Mouse (Mus musculus): ENCODE measurements around the gene Cadm2. TPM values are rescaled to one million over a fixed set of nuclear protein-coding genes. Genes with fewer than 3 reads are reported as not detected.

Gene Cadm2
- polyA plus RNA-seq, 1 experiment from 2014 or later, result 4.1 TPM

DNA sequence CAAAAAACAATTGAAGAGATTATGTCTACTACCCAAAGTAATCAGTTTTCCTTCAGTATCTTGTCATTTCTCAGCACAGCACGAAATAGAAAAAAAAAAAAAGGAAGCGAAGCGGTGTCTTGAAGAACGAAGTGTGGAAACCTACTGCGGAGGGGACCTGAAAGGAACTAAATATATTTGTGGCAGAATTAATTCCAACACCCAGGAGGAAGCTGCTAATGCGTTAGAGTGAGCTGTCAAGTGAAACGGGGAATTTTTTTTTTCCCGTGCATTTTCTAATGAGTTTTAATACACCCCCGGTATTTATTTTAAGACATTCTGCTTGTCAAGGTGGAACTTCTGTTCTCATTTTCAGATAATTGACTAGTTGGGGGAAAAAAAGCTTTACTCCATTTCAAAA is 111.6 kb downstream of the Cadm2 start:
- Histone ChIP-seq H3K4me1 (replicated peaks) (no peaks in the 10 kb centered on the region), H3K27me3 (no peaks in the 10 kb centered on the region), H3K4me3 (replicated peaks) (no peak overlapping the region), H3K9ac (replicated peaks) (no peak overlapping the region), H3K36me3 (no peaks in the 10 kb centered on the region), H3K27ac (no peak overlapping the region), H3K9me3 (no peaks in the 10 kb centered on the region), H3K4me2 (no peak overlapping the region)
- 73% methylated on average over 9 of the region's 9 CpGs for WGBS
- no peak for ATAC-seq (ENCODE audit: insufficient number of reproducible peaks, insufficient read depth, low FRiP score, low TSS enrichment, low read depth)

DNA sequence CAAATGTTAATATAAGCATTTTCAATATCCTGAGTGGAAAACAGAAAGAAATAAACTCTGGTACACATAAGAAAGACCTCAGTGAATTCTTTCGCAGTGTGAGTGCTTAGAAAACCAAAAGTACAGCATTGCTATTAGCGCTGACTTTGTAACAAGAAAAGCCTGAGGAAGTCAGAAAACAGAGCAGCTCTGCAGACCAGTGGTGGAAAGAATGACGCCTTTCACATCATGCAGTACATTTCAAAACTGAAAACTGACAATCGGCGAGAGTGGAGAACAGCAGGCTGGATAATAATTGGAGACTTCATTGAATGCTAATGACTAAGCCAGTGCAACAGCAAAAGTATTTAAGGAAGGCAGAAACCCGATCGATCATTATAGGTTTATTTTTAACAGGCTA is 138.2 kb downstream of the Cadm2 start:
- Histone ChIP-seq H3K9me3 (no peaks in the 10 kb centered on the region), H3K27ac (no peak overlapping the region), H3K4me3 (replicated peaks) (no peak overlapping the region), H3K9ac (replicated peaks) (no peak overlapping the region), H3K4me2 (no peak overlapping the region), H3K4me1 (replicated peaks) (no peaks in the 10 kb centered on the region), H3K36me3 (no peaks in the 10 kb centered on the region), H3K27me3 (no peaks in the 10 kb centered on the region)
- WGBS, result 73% methylated on average over 7 of the region's 7 CpGs
- ATAC-seq (ENCODE audit: insufficient number of reproducible peaks, insufficient read depth, low FRiP score, low TSS enrichment, low read depth), result no peak; the same call in 1 of the 2 replicates

DNA sequence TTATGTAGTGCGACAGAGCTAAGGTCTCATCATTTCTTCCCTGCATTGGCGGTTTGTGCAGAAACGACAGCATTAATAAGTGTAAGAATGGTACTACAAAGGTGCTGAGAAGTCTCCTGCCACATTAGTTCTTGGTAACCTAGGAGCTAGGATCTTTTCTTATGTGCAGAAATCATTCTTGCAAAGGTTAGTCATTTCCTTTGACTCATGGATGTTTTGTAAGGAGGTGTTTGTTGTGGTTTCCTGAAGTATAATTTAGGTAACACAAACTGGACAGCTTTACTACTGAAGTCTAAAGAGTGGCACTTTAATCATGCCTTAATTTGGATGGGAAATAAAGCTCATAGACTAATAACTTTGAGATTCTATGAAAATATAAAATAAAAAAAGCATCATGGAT is 153.7 kb downstream of the Cadm2 start:
- Histone ChIP-seq H3K27me3 (no peaks in the 10 kb centered on the region), H3K36me3 (no peaks in the 10 kb centered on the region), H3K4me2 (no peak overlapping the region), H3K4me3 (replicated peaks) (no peak overlapping the region), H3K4me1 (replicated peaks) (no peaks in the 10 kb centered on the region), H3K9ac (replicated peaks) (no peak overlapping the region), H3K9me3 (no peaks in the 10 kb centered on the region), H3K27ac (no peak overlapping the region)
- no peak for ATAC-seq (ENCODE audit: insufficient number of reproducible peaks, insufficient read depth, low FRiP score, low TSS enrichment, low read depth)
- 89% methylated on average over 3 of the region's 3 CpGs for WGBS

GRCm38 (mm10) chr16:67436301-67436700 is 184.4 kb downstream of the Cadm2 start:
- no peak for ATAC-seq (ENCODE audit: insufficient number of reproducible peaks, insufficient read depth, low FRiP score, low TSS enrichment, low read depth)
- Histone ChIP-seq H3K27ac (no peak overlapping the region), H3K36me3 (no peaks in the 10 kb centered on the region), H3K27me3 (no peaks in the 10 kb centered on the region), H3K4me1 (replicated peaks) (no peaks in the 10 kb centered on the region), H3K9me3 (no peaks in the 10 kb centered on the region), H3K4me3 (replicated peaks) (no peak overlapping the region), H3K9ac (replicated peaks) (no peak overlapping the region), H3K4me2 (no peak overlapping the region)
- 69% methylated on average over 4 of the region's 4 CpGs for WGBS

GRCm38 (mm10) chr16:67425371-67425770 is 195.3 kb downstream of the Cadm2 start:
- Histone ChIP-seq H3K9ac (replicated peaks) (no peak overlapping the region), H3K27me3 (no peaks in the 10 kb centered on the region), H3K4me3 (replicated peaks) (no peak overlapping the region), H3K9me3 (no peaks in the 10 kb centered on the region), H3K36me3 (no peaks in the 10 kb centered on the region), H3K27ac (no peak overlapping the region), H3K4me1 (replicated peaks) (no peaks in the 10 kb centered on the region), H3K4me2 (no peak overlapping the region)
- WGBS, result 83% methylated on average over 1 of the region's 1 CpGs
- no peak for ATAC-seq (ENCODE audit: insufficient number of reproducible peaks, insufficient read depth, low FRiP score, low TSS enrichment, low read depth)

GRCm38 (mm10) chr16:67410926-67411325 is 209.8 kb downstream of the Cadm2 start:
- no peaks in the 10 kb centered on the region for H3K4me1 ChIP-seq (replicated peaks)
- no peak for ATAC-seq (ENCODE audit: insufficient number of reproducible peaks, insufficient read depth, low FRiP score, low TSS enrichment, low read depth)
- H3K4me2 ChIP-seq, result no peak overlapping the region
- H3K36me3 ChIP-seq, result no peaks in the 10 kb centered on the region
- WGBS, result 67% methylated on average over 3 of the region's 3 CpGs
- no peaks in the 10 kb centered on the region for H3K27me3 ChIP-seq
- no peak overlapping the region for H3K27ac ChIP-seq
- H3K9ac ChIP-seq (replicated peaks), result no peak overlapping the region
- no peaks in the 10 kb centered on the region for H3K9me3 ChIP-seq
- no peak overlapping the region for H3K4me3 ChIP-seq (replicated peaks)

DNA sequence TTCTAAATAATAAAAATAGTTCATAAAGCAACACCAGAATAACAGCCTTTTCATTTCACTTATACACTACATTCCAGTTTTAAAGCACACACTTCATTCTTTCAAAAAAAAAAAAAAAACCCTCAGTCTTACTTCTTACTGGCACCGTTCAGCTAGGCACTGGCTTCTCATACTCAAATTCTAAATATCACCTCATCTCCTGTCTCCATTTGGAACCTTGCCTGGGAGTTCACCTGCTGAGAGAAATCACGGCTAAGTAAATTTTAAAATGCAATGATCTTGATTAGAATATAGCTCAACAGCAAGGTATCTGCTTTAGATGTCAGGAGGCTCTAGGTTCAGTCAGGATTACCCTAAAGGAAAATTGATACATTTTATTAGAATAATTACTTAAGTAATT is 210.2 kb downstream of the Cadm2 start:
- H3K9me3 ChIP-seq, result no peaks in the 10 kb centered on the region
- WGBS, result 75% methylated on average over 2 of the region's 2 CpGs
- no peak for ATAC-seq (ENCODE audit: insufficient number of reproducible peaks, insufficient read depth, low FRiP score, low TSS enrichment, low read depth)
- H3K36me3 ChIP-seq, result no peaks in the 10 kb centered on the region
- no peaks in the 10 kb centered on the region for H3K4me1 ChIP-seq (replicated peaks)
- no peak overlapping the region for H3K4me3 ChIP-seq (replicated peaks)
- no peak overlapping the region for H3K9ac ChIP-seq (replicated peaks)
- H3K4me2 ChIP-seq, result no peak overlapping the region
- no peaks in the 10 kb centered on the region for H3K27me3 ChIP-seq
- no peak overlapping the region for H3K27ac ChIP-seq

GRCm38 (mm10) chr16:67367745-67368144 is 253.0 kb downstream of the Cadm2 start:
- ATAC-seq (ENCODE audit: insufficient number of reproducible peaks, insufficient read depth, low FRiP score, low TSS enrichment, low read depth), result no peak
- H3K4me2 ChIP-seq, result no peak overlapping the region
- WGBS, result 72% methylated on average over 2 of the region's 2 CpGs

DNA sequence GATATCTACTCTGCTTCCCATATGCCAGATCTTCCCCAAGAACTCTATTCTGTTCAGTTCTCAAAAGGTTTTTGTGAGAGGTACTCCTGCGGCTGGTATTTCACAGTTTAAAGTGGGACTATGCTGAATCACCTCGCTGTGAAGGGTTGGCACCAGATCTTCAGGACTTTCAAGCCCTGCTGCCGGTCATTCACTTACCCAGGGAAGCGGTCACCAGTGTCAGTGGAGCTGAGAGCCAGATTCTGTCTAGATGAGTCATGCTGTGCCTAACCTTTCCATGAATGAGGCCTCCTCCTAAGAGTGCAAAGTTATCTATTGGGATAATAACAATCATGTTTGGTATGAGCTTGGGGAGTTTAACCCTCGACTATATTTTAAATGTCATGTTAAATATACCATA is 272.7 kb downstream of the Cadm2 start:
- no peak for ATAC-seq (ENCODE audit: insufficient number of reproducible peaks, insufficient read depth, low FRiP score, low TSS enrichment, low read depth)
- Histone ChIP-seq H3K4me1 (replicated peaks) (no peaks in the 10 kb centered on the region), H3K9ac (replicated peaks) (no peak overlapping the region), H3K4me2 (no peak overlapping the region), H3K27ac (no peak overlapping the region), H3K27me3 (no peaks in the 10 kb centered on the region), H3K9me3 (no peaks in the 10 kb centered on the region), H3K36me3 (no peaks in the 10 kb centered on the region), H3K4me3 (replicated peaks) (no peak overlapping the region)
- WGBS, result 89% methylated on average over 5 of the region's 5 CpGs

More at GRCm38 (mm10) chr16:67367745-67368144, 253.0 kb downstream of the Cadm2 start:
- Histone ChIP-seq H3K27ac (no peak overlapping the region), H3K27me3 (no peaks in the 10 kb centered on the region), H3K4me3 (replicated peaks) (no peak overlapping the region), H3K36me3 (no peaks in the 10 kb centered on the region), H3K9me3 (no peaks in the 10 kb centered on the region), H3K4me1 (replicated peaks) (no peaks in the 10 kb centered on the region), H3K9ac (replicated peaks) (no peak overlapping the region)

GRCm38 (mm10) chr16:67347561-67347960 is 273.1 kb downstream of the Cadm2 start:
- H3K4me3 ChIP-seq (replicated peaks), result no peak overlapping the region
- H3K9ac ChIP-seq (replicated peaks), result no peak overlapping the region
- H3K27me3 ChIP-seq, result no peaks in the 10 kb centered on the region
- H3K27ac ChIP-seq, result no peak overlapping the region
- H3K9me3 ChIP-seq, result no peaks in the 10 kb centered on the region
- H3K4me2 ChIP-seq, result no peak overlapping the region
- no peak for ATAC-seq (ENCODE audit: insufficient number of reproducible peaks, insufficient read depth, low FRiP score, low TSS enrichment, low read depth)
- no peaks in the 10 kb centered on the region for H3K4me1 ChIP-seq (replicated peaks)
- H3K36me3 ChIP-seq, result no peaks in the 10 kb centered on the region

GRCm38 (mm10) chr16:67346621-67347290 is 274.0 kb downstream of the Cadm2 start:
- no peaks in the 10 kb centered on the region for H3K27me3 ChIP-seq
- H3K4me1 ChIP-seq (replicated peaks), result no peaks in the 10 kb centered on the region
- no peak overlapping the region for H3K9ac ChIP-seq (replicated peaks)
- H3K4me3 ChIP-seq (replicated peaks), result no peak overlapping the region
- no peak overlapping the region for H3K27ac ChIP-seq
- H3K36me3 ChIP-seq, result no peaks in the 10 kb centered on the region
- 31% methylated on average over 10 of the region's 10 CpGs for WGBS
- H3K4me2 ChIP-seq, result no peak overlapping the region
- no peaks in the 10 kb centered on the region for H3K9me3 ChIP-seq
- ATAC-seq (ENCODE audit: insufficient number of reproducible peaks, insufficient read depth, low FRiP score, low TSS enrichment, low read depth), result no peak

DNA sequence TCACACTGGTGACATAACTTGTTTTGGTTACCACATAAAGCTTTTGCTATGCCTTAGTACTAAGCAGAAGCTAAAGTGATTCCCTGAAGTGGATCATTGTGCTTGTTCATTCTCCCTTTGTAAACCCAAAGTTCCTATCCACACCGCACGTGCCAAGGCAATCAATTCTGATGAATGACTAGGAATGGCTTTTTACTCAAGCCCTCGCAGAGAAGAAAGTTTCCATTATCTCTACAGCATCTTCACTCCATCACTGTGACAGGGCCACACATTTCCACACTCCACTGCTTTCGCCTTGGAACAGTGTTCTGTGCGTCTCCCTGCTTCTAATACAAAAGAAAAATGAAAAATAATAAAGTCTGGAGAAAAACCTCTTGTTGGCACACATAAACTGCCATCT is 276.5 kb downstream of the Cadm2 start:
- no peak overlapping the region for H3K9ac ChIP-seq (replicated peaks)
- no peak for ATAC-seq (ENCODE audit: insufficient number of reproducible peaks, insufficient read depth, low FRiP score, low TSS enrichment, low read depth)
- H3K27ac ChIP-seq, result no peak overlapping the region
- no peaks in the 10 kb centered on the region for H3K27me3 ChIP-seq
- no peaks in the 10 kb centered on the region for H3K36me3 ChIP-seq
- no peaks in the 10 kb centered on the region for H3K9me3 ChIP-seq
- WGBS, result 52% methylated on average over 5 of the region's 5 CpGs
- no peak overlapping the region for H3K4me2 ChIP-seq
- H3K4me3 ChIP-seq (replicated peaks), result no peak overlapping the region
- H3K4me1 ChIP-seq (replicated peaks), result no peaks in the 10 kb centered on the region

Data from limb, embryonic 12.5 days (tissue).